Mouse (Mus musculus) right cerebral cortex, postnatal 25 days (tissue): ENCODE measurements at regions not wholly inside any gene's neighbourhood (a gene's known extent, or its start where the extent isn't known, plus 50 kb on each side); places are given as distances from the start of the nearest gene placed in this dataset.

Source experiments
- DNase-seq: peaks from one replicate; pipeline ENCODE4 v3.0.0; 2022

- no peak for DNase-seq
Measured at GRCm38 (mm10) chrX:167088930-167089329, 120.2 kb downstream of the Tmsb4x start.

- DNase-seq = no peak
Measured at GRCm38 (mm10) chrX:167088438-167088837, 120.7 kb downstream of the Tmsb4x start.

GRCm38 (mm10) chrX:167080821-167081220, 128.3 kb downstream of the Tmsb4x start:
- no peak for DNase-seq

DNA sequence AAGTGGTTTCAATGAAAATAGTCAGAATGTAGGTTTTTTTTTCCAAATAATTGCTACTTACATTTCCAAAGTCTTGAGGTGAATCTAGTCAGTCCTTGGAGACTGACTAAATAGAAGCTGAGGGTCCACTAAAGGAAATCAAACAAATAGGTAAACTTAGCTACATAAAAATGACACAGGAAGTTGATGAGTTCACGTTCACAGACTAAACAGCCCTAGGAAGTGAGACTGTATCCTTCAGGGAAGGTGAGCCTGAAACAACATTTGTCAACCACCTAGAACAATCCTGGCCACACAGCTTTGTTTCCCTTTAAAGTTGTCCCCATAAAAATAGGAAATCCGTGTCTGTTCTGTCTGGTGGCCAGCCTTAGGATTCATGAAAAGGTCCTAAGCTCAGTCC, 140.0 kb downstream of the Tmsb4x start:
- no peak for DNase-seq

- no peak for DNase-seq
Measured at GRCm38 (mm10) chrX:167067918-167068317, 141.2 kb downstream of the Tmsb4x start.

- no peak for DNase-seq
Measured at GRCm38 (mm10) chrX:167063881-167064280, 145.2 kb downstream of the Tmsb4x start.

GRCm38 (mm10) chrX:167052456-167052855, 156.7 kb downstream of the Tmsb4x start:
- no peak for DNase-seq

DNA sequence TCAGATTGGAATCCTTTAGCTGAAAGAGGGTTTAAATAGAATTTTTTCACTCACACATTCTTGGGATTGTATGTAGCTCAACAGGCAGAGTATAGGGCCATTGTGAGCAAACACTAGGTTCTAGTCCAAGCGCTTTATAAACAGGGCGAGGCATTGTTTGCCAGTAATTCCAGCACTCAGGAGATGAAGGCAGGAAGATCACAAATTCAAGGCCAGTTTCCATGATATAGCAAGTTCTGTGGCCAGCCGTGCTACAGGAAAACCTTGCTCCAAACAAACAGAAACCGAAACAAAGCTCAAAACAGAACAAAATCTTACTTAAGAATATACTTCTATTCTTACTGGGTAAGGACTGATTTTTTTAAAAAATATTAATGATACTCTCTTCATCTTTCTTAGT, 159.0 kb downstream of the Tmsb4x start:
- no peak for DNase-seq

DNA sequence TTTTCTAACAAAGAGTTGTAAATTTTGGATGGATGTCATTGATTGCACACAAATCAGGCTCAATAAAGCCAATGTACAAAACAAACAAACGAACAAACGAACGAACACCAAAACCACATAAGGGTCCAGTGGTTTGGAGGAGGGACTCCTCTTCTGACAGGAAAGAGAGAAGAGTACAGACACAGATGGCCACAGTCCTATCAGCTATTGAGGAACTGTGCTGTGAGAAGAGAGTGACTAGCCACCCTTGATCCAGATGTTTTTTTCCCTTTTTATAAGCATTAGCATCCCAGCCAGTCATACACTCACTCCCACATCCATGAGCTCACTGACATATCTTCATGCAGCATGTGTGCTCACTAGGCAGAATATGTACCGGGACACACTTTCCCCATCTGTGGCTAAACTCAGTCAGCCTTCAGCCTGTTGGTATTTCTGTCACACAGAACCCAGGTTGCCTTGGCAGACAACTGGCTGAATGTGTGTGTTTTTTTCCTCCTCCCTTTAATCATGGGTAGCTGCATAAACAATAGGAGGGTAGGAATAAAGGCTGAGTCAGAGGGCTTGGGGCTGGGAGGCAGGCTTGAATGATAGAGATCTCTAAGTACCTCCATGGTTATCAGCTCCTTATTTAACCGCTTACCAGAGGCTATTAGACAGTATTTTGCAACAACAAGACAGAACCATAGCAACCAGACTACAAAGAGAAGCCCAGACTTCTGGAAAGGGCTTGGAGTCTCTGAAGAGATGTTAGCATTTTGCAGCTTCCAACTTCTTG, 159.7 kb downstream of the Tmsb4x start:
- DNase-seq = no peak

DNA sequence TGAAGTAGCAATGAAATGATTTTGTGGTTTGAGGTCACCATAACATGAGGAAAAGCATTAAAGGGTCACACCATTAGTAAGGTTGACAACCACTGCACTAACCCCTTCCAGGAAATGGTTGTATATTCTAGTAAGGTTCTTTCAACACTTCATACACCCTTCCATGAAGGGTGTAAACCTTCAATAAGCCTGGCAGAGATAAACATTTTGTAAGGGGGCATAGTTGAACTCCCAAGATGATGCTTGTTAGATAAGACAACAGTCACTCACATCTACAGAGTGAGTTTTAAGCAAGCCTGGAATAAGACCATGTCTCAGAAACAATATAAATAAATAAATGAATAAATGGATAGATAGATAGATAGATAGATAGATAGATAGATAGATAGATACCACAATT, 171.1 kb downstream of the Tmsb4x start:
- no peak for DNase-seq

DNA sequence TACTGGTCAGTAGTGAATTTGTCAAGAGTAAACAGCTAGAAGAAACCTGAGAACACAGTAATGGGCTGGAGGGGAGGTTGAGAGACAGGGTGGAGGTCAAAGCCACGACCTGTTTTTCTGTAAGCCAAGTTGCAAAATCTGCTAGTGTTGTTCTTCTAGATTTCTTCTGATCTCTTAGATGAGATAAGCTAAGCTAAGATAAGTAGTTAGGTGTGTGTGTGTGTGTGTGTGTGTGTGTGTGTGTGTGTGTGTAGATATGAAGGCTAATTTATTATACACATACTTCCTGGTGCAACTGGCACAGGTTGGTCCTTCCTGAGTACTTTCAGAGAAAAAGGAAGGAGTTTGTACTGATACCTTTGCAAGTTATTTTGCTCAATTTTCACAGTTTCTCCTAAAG, 172.8 kb downstream of the Tmsb4x start:
- no peak for DNase-seq

GRCm38 (mm10) chrX:167035639-167036038, 173.5 kb downstream of the Tmsb4x start:
- no peak for DNase-seq

GRCm38 (mm10) chrX:167033091-167033490, 176.0 kb downstream of the Tmsb4x start:
- DNase-seq = no peak

DNA sequence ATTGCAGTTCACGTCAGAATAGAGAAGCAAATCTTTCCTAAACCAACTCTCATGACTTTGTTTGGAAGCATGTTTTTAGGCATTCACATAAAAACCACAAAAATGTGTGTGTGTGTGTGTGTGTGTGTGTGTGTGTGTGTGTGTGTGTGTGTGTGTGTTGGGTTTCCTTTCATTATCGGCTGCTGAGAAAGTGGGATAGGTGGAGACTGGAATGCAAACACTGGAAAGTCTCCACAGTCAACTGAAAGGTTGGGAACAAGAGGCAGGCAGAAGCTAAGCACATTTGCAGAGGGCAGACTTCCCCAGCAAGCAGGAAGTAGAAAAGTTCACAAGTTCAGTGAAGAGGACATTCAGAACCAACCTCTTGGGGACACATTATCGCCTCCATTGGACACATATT, 176.5 kb downstream of the Tmsb4x start:
- DNase-seq = no peak

- no peak for DNase-seq
Measured at GRCm38 (mm10) chrX:167031543-167031942, 177.6 kb downstream of the Tmsb4x start.

- DNase-seq = no peak
Measured at GRCm38 (mm10) chrX:167015602-167016001, 193.5 kb downstream of the Tmsb4x start.

DNA sequence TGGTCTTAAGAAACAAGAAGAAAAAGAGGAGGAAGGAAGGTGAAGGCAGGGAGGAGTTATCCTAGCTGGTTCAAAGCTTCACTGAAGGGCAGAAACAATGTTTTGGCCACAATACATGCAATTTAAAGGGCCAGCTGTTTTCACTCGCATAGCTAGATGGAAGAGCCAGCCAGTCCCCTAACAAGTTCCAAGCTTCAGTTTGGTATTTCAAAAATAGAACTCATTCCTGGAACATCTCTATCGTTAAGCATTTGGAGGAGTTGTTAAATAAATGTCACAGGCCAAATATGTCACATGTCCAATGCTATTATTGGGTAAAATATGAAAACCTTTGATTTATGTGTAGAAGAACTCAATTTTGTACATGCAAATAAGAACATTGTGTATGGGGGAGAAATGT, 194.8 kb downstream of the Tmsb4x start:
- no peak for DNase-seq

DNA sequence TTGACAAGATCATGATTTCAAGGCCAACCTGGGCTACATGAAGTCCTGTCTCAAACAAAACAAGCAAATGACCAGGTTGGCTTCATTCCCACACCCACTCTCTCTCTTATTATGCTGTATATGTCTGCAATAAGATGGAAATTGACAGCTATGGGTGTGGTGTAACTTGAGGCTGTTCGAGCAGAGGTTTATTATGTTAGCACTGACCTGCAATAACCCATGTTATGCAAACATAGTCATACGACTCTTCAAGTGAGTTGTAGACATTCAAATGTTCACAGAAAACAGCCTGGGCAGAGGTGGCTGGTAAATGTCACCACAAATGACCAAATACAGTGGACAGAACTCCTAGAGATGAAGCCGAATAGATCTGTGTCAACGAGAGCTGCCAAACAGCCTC, 196.2 kb downstream of the Tmsb4x start:
- DNase-seq = no peak

DNA sequence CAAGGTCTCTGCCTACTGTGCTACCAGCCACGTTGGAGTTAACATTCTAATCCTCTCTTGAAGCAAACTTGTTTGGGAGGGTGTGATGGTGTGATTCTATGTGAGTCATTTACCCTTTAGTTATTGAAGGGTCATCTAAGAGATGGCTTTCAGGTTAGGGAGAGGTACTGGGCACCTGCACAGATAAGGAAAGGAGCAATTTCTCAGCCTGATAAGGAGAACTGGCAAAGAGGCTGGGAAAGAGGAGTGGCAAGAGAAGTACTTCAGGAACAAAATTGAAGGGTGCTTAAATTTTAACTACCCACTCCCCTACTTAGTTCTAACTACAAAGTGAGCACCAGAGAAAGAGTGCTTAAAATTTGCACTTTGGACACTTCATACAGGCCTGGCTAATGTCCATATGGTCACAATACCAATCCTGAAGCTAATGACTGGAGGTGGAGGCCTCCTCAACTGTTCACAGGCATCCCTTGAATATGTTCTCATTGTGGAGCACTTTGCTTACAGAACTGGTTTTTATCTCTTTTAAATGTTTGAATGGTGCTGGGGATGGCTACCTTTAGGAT, 197.1 kb downstream of the Tmsb4x start:
- DNase-seq = no peak

DNA sequence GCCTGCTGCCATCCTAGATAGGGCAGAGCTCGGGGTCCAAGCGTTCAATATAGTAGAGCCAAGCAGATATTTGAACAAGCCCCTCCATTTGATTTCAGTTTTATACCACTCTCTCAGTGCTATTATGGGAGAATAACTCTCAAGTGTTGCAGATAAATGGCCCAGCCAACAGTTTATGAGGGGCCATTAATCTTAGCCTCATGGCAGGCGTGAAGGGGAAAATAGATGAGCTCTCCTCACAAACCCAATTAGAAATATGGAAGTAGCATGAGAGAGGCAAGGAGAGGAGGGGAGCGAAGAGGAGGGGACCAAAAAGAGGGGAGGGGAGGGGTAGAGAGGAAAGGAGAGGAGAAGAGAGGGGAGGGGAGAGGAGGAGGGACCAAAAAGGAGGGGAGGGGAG, 213.3 kb downstream of the Tmsb4x start:
- no peak for DNase-seq

GRCm38 (mm10) chrX:166981003-166981402, 228.1 kb downstream of the Tmsb4x start:
- DNase-seq = no peak

- no peak for DNase-seq
Measured at GRCm38 (mm10) chrX:166980504-166980903, 228.6 kb downstream of the Tmsb4x start.

GRCm38 (mm10) chrX:166977029-166977428, 232.1 kb downstream of the Tmsb4x start:
- DNase-seq = no peak

- DNase-seq = no peak
Measured at GRCm38 (mm10) chrX:166971721-166972120, 237.4 kb downstream of the Tmsb4x start.
